Mouse (Mus musculus) natural killer cell, adult 2 months (primary cell): ENCODE measurements around the gene Clic6.

Experiments used
- DNase-seq, 2 experiments: peaks; one replicate each; pipeline ENCODE4 v3.0.0; 2022; ENCODE audit warnings: low spot score in 2 of 2

Gene Clic6

GRCm38 (mm10) chr16:92524651-92525050, 39.1 kb downstream of the Clic6 start:
- no peak for DNase-seq

GRCm38 (mm10) chr16:92525919-92526318, 40.4 kb downstream of the Clic6 start:
- DNase-seq: no peak

DNA sequence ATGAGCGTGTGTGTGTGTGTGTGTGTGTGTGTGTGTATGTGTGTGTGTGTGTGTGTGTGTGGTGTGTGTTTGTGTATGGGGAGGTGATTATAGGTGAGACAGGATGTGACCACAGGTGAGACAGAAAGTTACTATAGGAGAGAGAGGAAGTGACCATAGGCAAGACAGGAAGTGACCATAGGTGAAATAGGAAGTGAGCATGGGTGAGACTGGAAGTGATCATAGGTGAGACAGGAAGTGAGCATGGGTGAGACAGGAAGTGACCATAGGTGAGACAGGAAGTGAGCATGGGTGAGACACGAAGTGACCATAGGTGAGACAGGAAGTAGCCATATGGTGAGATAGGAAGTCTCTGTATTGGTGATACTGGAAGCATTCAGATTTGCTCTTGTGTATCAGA, 49.7 kb downstream of the Clic6 start:
- no peak for DNase-seq

- no peak for DNase-seq
Measured at GRCm38 (mm10) chr16:92538356-92538755, 52.8 kb downstream of the Clic6 start.

DNA sequence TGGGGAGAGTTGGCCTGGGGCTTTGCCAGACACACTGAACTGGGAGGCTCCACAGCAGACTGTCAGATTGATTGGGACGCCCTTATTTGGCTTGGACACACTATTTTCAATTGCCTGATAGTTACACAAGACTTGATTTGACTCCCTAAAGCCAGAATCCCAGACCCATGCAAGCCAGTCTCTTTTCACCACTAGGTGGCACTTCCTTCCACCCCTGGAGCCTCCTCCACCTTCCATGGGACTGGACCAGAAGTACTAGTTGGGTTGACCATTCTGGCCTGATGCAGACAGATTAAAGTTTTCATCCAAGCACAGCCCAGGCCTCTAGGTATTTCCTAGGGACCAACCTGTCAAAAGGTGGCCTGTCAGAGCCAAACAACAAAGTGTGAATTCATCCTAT, 58.7 kb downstream of the Clic6 start:
- DNase-seq: no peak

DNA sequence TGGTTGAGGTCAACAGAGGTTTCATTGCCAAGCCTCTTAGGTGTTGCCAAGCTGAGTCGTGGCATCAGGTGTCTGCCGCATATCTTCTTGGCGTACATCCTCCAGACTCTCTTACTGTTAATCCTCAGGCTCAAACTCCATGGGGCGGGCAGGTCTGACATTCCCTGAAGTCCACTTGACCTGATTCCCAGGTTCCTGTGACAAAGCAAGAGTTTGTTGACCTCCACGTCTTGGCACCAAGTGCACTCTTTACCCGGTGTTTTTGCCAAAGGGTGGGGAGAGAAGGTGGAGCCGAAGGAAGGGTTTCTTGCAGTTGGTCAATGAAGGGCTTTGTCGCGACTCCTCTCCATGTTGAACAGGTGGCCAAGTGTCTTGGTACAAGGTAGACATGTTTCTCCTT, 63.1 kb downstream of the Clic6 start:
- no peak for DNase-seq

DNA sequence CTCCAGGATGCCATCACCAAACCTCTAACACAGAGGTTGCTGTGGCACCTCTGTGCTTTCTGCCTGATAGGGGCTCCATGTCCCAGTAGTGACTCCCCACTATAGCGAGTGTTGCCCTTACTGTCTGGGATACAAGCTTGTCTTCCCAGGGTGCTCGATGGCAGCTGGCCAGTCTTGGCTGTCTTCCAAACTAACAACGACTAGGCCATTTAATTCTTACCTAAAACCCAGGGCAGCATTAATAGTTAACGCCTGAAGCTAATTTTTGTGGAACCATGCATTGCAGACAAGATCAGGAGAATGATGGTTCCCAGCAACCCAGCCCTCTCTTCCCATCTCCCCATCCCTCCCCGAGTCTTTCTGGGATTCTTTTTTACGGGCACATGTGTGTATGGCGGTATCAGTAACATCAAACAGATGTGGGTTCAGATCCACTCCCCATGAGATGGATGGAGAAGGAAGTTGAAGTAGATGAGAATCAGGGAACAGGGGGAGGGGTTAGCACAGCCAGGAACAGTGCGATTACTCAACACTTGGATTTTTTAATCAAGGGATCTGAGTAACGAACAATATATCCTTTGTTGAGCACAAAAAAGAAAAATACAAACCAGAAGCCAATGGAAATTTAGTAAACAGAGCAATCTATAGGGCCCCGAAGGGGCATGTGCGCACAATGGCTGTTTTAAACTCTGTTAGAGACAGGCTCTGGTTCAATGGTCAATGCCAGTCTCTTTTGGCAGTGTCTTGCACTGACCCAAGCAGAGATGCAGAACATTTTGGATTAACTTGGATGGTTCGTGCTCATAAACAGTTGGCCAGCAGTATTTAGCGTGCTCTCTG, 66.0 kb downstream of the Clic6 start:
- no peak for DNase-seq

GRCm38 (mm10) chr16:92552106-92552382, 66.5 kb downstream of the Clic6 start:
- DNase-seq: no peak

GRCm38 (mm10) chr16:92552858-92553257, 67.3 kb downstream of the Clic6 start:
- DNase-seq: no peak

DNA sequence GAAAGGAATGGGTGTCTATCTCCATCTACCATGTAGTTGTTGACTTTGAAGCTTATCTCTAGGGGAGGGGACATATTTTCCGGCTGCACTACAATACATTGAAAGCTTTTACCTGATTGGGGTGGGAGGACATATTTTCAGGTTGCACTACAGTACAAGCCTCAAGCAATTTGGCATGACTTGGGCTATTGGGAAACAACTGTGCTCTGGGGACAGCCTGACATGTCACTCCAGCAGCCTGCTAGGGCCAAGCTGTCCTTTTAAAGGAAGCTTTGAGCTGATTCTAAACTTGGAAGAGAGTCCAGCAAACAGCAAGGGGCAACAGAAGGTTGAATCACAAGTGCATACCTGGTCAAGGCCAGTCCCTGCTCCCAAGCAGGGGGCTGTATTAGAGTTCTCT, 69.5 kb downstream of the Clic6 start:
- DNase-seq: no peak

DNA sequence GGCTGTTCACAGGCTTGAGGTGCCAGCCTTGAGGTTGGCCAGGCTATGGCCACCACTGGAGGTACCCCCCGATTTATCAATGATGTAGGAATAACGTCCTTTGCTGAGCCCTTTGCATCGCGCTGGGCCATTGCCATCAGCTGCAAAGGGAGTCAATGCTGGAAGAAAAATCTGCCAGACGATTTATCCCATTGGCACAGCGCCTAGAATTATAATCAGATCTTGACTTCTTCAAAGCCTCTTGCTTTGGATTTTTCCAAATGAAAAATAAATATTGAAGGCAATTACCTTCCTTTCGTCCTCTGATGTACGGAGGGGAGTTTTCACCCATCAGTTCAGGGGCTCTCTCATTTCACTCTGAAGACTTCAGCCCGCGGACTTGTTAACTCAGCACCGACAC, 79.8 kb downstream of the Clic6 start:
- DNase-seq: no peak

DNA sequence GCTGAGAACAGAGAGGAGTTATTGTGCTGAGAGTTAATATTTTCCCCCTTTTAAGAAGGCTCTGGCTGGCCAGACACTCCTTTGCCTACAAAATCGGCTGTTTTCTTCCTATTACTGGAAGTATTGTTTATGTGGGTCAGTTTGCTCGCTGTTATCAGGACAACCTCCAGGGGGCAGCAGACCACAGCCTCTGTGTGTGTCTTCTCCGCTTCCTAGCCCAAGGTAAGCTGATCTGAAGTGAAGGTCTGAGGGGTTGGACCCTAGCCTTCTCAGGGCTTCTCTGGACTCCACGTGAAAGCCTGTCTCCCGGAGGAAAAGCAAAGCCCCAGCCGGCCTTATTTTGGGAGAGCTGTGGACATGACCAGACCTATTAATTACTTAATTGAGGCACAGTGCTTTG, 80.2 kb downstream of the Clic6 start:
- DNase-seq: peak; percentile 64 to 75

DNA sequence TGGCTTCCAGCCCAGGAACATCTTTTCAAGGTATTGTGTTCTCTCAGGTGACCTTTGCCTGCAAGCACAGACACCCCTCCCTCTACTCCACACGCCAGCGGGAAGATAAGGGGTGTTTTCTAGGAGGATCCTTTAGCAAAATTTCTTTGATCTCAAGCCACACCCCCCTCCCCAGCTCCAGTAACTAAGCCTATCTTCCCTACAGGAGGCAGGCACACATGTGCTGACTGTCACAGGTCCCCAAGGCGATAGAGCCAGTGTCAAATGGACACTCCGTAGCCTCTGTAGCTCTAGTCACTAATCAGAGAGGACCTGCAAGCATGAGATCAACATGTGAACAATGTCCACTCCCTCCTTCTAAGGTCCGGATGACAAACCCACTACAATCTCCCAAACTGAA, 80.6 kb downstream of the Clic6 start:
- DNase-seq: no peak

DNA sequence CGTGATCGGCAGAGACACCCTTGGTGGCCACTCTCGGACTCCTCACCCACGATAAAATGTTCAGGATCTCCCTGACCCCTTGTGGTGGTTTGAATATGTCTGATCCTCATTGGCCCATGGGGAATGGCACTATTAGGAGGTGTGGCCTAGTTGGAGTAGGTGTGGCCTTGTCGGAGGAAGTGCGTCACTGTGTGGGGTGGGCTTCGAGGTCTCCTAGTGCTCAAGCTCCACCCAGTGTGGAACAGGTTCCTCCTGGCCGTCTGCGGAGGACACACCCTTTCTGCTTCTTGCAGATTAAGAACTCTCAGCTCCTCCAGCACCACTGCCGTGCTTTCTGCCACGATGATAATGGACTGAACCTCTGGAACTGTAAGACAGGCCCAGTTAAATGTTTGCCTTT, 85.7 kb downstream of the Clic6 start:
- no peak for DNase-seq

GRCm38 (mm10) chr16:92573193-92573592, 87.7 kb downstream of the Clic6 start:
- no peak for DNase-seq

DNA sequence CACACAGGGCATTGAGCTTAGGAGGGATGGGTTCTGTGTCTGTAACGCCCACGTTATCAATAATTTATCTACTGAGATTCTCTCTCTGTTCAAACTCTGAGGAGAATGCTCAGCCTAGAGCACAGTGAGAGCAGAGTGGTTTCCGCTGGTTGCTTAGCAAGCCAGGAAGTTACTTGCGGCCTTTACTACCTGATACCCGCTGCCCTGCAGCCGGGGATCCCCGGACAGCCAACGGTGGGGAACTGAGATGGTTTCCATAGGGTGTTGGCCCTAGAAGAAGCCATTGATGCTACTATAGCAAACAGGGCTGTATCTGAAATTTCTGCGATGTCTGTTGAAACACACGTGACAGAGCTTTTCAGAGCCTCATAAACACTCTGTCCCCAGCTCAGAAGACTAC, 90.3 kb downstream of the Clic6 start:
- peak; percentile 15 to 30 for DNase-seq

DNA sequence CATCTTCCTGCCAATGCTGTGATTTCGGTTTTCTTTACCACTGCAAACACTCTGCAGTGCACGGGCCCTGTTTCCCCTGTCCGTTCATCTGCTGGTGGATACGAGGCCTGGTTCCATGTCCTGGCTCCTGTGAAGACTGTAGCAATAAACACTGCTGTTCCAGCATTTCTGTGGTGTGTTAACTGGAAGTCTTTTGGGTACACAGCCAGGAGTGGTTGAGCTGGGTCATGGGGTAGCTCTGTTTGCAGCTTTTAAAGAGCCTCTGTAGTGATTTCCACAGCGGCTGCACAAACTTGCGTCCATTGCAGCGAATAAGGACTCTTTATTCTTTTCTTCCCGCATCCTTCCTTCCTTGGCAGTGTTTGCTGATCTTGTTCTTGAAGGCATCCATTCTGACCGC, 91.8 kb downstream of the Clic6 start:
- no peak for DNase-seq

GRCm38 (mm10) chr16:92578915-92579653, 93.5 kb downstream of the Clic6 start:
- DNase-seq: no peak

DNA sequence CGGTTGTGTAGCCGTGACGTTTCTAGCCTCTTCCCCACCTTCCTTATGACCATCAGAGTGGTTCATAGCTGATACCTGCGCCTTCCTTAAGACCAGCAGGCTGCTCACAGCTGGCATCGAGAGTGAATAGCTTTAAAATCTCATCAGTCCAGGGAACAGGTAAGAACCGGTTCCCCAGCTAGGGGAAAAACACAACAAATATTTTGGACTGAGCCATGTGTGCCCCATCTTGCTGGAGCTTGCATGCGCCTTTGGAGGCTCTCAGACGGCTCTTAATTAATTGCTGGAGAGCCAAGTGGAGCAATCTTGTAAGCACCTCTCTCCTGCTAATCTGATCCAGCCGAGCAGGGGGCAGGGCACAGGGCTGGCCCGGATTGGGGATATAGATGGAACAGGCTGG, 95.4 kb downstream of the Clic6 start:
- DNase-seq: no peak

GRCm38 (mm10) chr16:92581767-92582166, 96.2 kb downstream of the Clic6 start:
- DNase-seq: no peak

GRCm38 (mm10) chr16:92587836-92588235, 102.3 kb downstream of the Clic6 start:
- no peak for DNase-seq
